Mouse (Mus musculus) liver, postnatal 0 days (tissue): ENCODE results near the gene Sult2b1.

ENCODE experiments used
- CTCF ChIP-seq: sonication (generic); IDR thresholded peaks from 2 replicates; pipeline ENCODE4 v1.5.1; 2016; ENCODE audit warnings: antibody characterized with exemption, low read depth
- EP300 ChIP-seq: IDR thresholded peaks from 2 replicates; pipeline ENCODE4 v1.6.1; 2016; ENCODE audit warnings: antibody characterized with exemption, low read depth, mild to moderate bottlenecking

DNA sequence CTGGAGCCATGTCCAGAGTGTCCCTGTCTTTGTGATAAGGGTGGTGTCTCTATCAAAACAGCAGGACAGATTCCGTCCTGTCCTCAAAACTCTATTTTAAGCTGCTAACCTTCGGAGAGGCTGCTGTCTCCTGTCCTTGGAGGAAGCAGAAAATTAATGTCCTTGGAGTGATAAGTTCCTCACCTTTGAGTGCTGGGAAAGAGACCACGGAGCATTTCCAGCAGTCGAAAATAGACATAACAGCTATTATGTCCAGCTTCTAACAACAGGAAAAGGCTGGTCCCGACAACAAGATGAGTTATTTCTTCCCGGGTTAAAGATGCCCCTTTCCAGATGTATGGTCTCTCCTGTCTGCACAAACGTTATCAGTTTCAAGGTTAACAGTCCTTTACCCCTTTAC, 9.2 kb downstream of the Sult2b1 start:
- no peak for TF ChIP-seq CTCF
- TF ChIP-seq EP300 = no peak
